Mouse (Mus musculus): Measurements from ENCODE around the gene Ngb. TPM values are rescaled to one million over a fixed set of nuclear protein-coding genes. Genes with fewer than 3 reads are reported as not detected.

The Ngb gene
- polyA plus RNA-seq, 1 experiment from 2014 or later: 0.28 TPM

DNA sequence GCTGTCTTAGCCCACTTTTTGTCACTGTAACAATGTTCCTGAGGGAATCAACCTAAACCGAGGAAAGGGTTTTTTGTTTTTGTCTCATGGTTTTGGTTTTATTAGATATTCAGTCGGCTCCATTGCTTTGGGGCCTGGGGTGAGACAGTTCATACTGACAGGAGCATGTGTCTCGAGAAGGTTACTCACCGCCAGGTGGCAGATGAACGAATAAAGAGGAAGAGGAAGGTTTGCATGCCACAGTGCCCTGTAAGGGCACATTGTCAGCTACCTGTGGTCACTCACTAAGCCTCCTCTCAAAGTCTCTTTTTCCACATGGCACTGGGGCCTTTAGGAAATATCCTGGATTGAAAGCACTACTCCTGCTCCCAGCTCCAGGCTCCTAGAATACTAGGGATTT is 31.8 kb downstream of the Ngb start:
- no peak overlapping the region for H3K4me2 ChIP-seq (ENCODE audit: low read length)
- H3K4me1 ChIP-seq (ENCODE audit: control insufficient read depth in 2 of 2, insufficient read depth in 2 of 2, low read length in 2 of 2): no peaks in the 10 kb centered on the region
- H3K9me3 ChIP-seq (ENCODE audit: control insufficient read depth, low read length): no peaks in the 10 kb centered on the region
- no peak overlapping the region for H3K4me3 ChIP-seq (ENCODE audit: control insufficient read depth in 1 of 2, insufficient read depth in 1 of 2, low read depth in 1 of 2, low read length in 2 of 2)
- no peak for ATAC-seq (ENCODE audit: insufficient number of reproducible peaks, insufficient read depth, low FRiP score, low read depth)
- no peaks in the 10 kb centered on the region for H3K27me3 ChIP-seq (ENCODE audit: control insufficient read depth, insufficient read depth, low read length)
- H3K9ac ChIP-seq (ENCODE audit: low read length): no peak overlapping the region
- WGBS: 67% methylated on average over 5 of the region's 5 CpGs
- no peak overlapping the region for H3K27ac ChIP-seq (replicated peaks in 1 of 2; ENCODE audit: control insufficient read depth in 1 of 2, insufficient read depth in 1 of 2, low read depth in 2 of 2, low read length in 2 of 2)
- no peaks in the 10 kb centered on the region for H3K36me3 ChIP-seq (ENCODE audit: control insufficient read depth, insufficient read depth, low read length)

GRCm38 (mm10) chr12:87066429-87066828 is 35.9 kb downstream of the Ngb start:
- Histone ChIP-seq H3K36me3 (ENCODE audit: control insufficient read depth, insufficient read depth, low read length) (no peaks in the 10 kb centered on the region), H3K27ac (replicated peaks in 1 of 2; ENCODE audit: control insufficient read depth in 1 of 2, insufficient read depth in 1 of 2, low read depth in 2 of 2, low read length in 2 of 2) (no peak overlapping the region), H3K9ac (ENCODE audit: low read length) (no peak overlapping the region), H3K9me3 (ENCODE audit: control insufficient read depth, low read length) (no peaks in the 10 kb centered on the region), H3K4me2 (ENCODE audit: low read length) (no peak overlapping the region), H3K27me3 (ENCODE audit: control insufficient read depth, insufficient read depth, low read length) (no peaks in the 10 kb centered on the region), H3K4me3 (ENCODE audit: control insufficient read depth in 1 of 2, insufficient read depth in 1 of 2, low read depth in 1 of 2, low read length in 2 of 2) (no peak overlapping the region), H3K4me1 (ENCODE audit: control insufficient read depth in 2 of 2, insufficient read depth in 2 of 2, low read length in 2 of 2) (no peaks in the 10 kb centered on the region)
- ATAC-seq (ENCODE audit: insufficient number of reproducible peaks, insufficient read depth, low FRiP score, low read depth): no peak
- WGBS: 77% methylated on average over 5 of the region's 5 CpGs

DNA sequence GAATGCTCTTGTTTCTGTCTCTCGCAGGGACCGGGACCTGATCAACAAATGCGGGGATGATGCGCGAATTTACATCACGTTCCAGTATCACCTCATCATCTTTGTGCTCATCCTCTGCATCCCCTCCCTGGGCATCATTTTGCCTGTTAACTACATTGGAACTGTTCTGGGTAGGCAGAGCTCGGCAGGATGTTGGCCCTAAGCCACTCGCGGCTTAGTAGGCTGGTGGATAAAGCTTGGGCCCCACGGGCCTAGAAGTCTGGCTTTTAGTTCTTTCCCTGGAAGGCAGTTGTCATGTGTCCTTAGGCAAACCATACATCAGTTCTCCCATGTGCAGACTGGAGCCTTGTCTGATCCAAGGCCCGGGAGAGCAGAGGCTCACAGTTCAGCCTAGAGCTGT is 36.9 kb downstream of the Ngb start:
- ATAC-seq (ENCODE audit: insufficient number of reproducible peaks, insufficient read depth, low FRiP score, low read depth): no peak
- Histone ChIP-seq H3K4me2 (ENCODE audit: low read length) (no peak overlapping the region), H3K4me1 (ENCODE audit: control insufficient read depth in 2 of 2, insufficient read depth in 2 of 2, low read length in 2 of 2) (no peaks in the 10 kb centered on the region), H3K27me3 (ENCODE audit: control insufficient read depth, insufficient read depth, low read length) (no peaks in the 10 kb centered on the region), H3K36me3 (ENCODE audit: control insufficient read depth, insufficient read depth, low read length) (no peaks in the 10 kb centered on the region), H3K9me3 (ENCODE audit: control insufficient read depth, low read length) (no peaks in the 10 kb centered on the region), H3K4me3 (ENCODE audit: control insufficient read depth in 1 of 2, insufficient read depth in 1 of 2, low read depth in 1 of 2, low read length in 2 of 2) (no peak overlapping the region), H3K27ac (replicated peaks in 1 of 2; ENCODE audit: control insufficient read depth in 1 of 2, insufficient read depth in 1 of 2, low read depth in 2 of 2, low read length in 2 of 2) (no peak overlapping the region), H3K9ac (ENCODE audit: low read length) (no peak overlapping the region)
- 84% methylated on average over 11 of the region's 11 CpGs for whole genome bisulfite sequencing

DNA sequence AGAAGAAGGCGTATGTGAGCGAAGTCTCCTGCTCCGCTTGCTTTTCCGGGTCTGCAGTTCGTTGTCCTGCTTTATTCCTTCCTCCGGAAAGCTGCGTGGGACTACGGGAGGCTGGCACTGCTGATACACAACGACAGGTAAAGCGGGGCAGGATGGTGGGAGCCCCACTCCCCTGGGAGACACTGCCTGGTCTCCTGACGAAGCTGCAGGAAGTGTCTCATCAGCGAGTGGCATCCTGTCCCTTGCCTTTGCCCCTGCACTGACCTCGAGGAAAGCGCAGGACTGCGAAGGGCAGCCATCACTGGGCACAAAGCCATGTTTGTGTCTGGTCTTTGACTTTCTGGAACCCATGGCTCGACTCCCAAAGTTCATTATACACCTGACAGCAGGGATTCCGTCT is 45.3 kb downstream of the Ngb start:
- Histone ChIP-seq H3K27me3 (ENCODE audit: control insufficient read depth, insufficient read depth, low read length) (peaks cover 36% of the 10 kb centered on the region), H3K9ac (ENCODE audit: low read length) (no peak overlapping the region), H3K4me2 (ENCODE audit: low read length) (no peak overlapping the region), H3K4me1 (ENCODE audit: control insufficient read depth in 2 of 2, insufficient read depth in 2 of 2, low read length in 2 of 2) (no peaks in the 10 kb centered on the region), H3K27ac (replicated peaks in 1 of 2; ENCODE audit: control insufficient read depth in 1 of 2, insufficient read depth in 1 of 2, low read depth in 2 of 2, low read length in 2 of 2) (no peak overlapping the region), H3K4me3 (ENCODE audit: control insufficient read depth in 1 of 2, insufficient read depth in 1 of 2, low read depth in 1 of 2, low read length in 2 of 2) (no peak overlapping the region), H3K9me3 (ENCODE audit: control insufficient read depth, low read length) (no peaks in the 10 kb centered on the region), H3K36me3 (ENCODE audit: control insufficient read depth, insufficient read depth, low read length) (no peaks in the 10 kb centered on the region)
- ATAC-seq (ENCODE audit: insufficient number of reproducible peaks, insufficient read depth, low FRiP score, low read depth): no peak
- 60% methylated on average over 17 of the region's 17 CpGs for WGBS

- Histone ChIP-seq H3K4me1 (ENCODE audit: control insufficient read depth in 2 of 2, insufficient read depth in 2 of 2, low read length in 2 of 2) (no peaks in the 10 kb centered on the region), H3K27me3 (ENCODE audit: control insufficient read depth, insufficient read depth, low read length) (peaks cover 36% of the 10 kb centered on the region), H3K9ac (ENCODE audit: low read length) (no peak overlapping the region), H3K9me3 (ENCODE audit: control insufficient read depth, low read length) (no peaks in the 10 kb centered on the region), H3K4me3 (ENCODE audit: control insufficient read depth in 1 of 2, insufficient read depth in 1 of 2, low read depth in 1 of 2, low read length in 2 of 2) (no peak overlapping the region), H3K36me3 (ENCODE audit: control insufficient read depth, insufficient read depth, low read length) (no peaks in the 10 kb centered on the region), H3K27ac (replicated peaks in 1 of 2; ENCODE audit: control insufficient read depth in 1 of 2, insufficient read depth in 1 of 2, low read depth in 2 of 2, low read length in 2 of 2) (no peak overlapping the region), H3K4me2 (ENCODE audit: low read length) (no peak overlapping the region)
- no peak for ATAC-seq (ENCODE audit: insufficient number of reproducible peaks, insufficient read depth, low FRiP score, low read depth)
- WGBS: 56% methylated on average over 7 of the region's 7 CpGs
These were observed 47.5 kb downstream of the Ngb start for GRCm38 (mm10) chr12:87054873-87055272.

DNA sequence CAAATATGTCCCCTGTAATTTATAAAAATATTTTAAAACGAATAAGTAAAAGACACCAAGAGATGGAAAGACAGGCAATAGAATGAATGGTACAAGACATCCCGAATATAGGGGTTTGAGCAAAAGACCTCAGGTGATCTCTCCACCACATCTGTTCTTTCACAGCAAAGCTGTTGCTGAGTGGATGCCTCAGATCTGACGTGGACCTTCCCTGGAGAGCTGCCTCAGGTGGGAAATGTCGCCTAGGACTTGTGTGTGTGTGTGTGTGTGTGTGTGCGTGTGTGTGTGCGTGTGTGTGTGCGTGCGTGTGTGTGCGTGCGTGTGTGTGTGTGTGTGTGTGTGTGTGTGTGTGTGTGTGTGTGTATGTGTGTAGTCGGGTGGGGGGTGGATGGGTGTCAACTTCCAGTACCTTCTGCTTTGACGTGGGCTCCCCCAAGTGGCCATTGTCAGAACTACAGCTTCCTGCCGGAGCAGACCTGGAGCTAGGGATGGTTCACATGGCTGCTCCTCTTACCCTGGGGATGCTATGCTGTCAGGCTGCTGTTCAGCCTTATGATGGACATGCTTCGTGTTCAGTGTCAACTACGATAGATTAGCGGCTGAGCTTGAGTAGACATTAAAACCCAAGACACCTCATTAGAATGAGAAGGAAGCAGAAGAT is 49.5 kb downstream of the Ngb start:
- no peak for ATAC-seq (ENCODE audit: insufficient number of reproducible peaks, insufficient read depth, low FRiP score, low read depth)
- Histone ChIP-seq H3K27ac (replicated peaks in 1 of 2; ENCODE audit: control insufficient read depth in 1 of 2, insufficient read depth in 1 of 2, low read depth in 2 of 2, low read length in 2 of 2) (no peak overlapping the region), H3K4me3 (ENCODE audit: control insufficient read depth in 1 of 2, insufficient read depth in 1 of 2, low read depth in 1 of 2, low read length in 2 of 2) (no peak overlapping the region), H3K9me3 (ENCODE audit: control insufficient read depth, low read length) (no peaks in the 10 kb centered on the region), H3K36me3 (ENCODE audit: control insufficient read depth, insufficient read depth, low read length) (no peaks in the 10 kb centered on the region), H3K4me1 (ENCODE audit: control insufficient read depth in 2 of 2, insufficient read depth in 2 of 2, low read length in 2 of 2) (no peaks in the 10 kb centered on the region), H3K4me2 (ENCODE audit: low read length) (no peak overlapping the region), H3K9ac (ENCODE audit: low read length) (no peak overlapping the region), H3K27me3 (ENCODE audit: control insufficient read depth, insufficient read depth, low read length) (peaks cover 36% of the 10 kb centered on the region)
- 27% methylated on average over 10 of the region's 16 CpGs for WGBS

DNA sequence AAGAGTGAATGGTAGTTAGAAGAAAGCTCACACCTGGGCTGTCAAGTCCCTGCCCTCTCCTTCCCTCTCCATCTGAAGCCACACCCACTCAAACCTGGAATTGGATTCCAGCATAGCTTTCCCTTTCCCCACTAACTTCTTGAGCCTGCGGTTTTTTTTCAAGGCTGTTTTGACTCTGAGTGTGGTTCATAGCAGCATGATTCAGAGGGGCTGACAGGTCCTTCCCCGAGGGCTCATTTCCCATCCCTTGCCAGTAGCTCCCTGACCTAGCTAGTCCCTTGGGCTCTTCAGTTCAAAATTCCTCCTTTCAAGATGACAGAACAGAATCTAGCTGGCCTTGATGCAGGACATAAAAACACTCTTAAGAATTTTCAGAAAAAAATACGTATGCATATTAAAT is 54.8 kb downstream of the Ngb start:
- Histone ChIP-seq H3K9me3 (ENCODE audit: control insufficient read depth, low read length) (no peaks in the 10 kb centered on the region), H3K4me2 (ENCODE audit: low read length) (no peak overlapping the region), H3K27me3 (ENCODE audit: control insufficient read depth, insufficient read depth, low read length) (no peaks in the 10 kb centered on the region), H3K9ac (ENCODE audit: low read length) (no peak overlapping the region), H3K36me3 (ENCODE audit: control insufficient read depth, insufficient read depth, low read length) (no peaks in the 10 kb centered on the region), H3K27ac (replicated peaks in 1 of 2; ENCODE audit: control insufficient read depth in 1 of 2, insufficient read depth in 1 of 2, low read depth in 2 of 2, low read length in 2 of 2) (no peak overlapping the region), H3K4me3 (ENCODE audit: control insufficient read depth in 1 of 2, insufficient read depth in 1 of 2, low read depth in 1 of 2, low read length in 2 of 2) (no peak overlapping the region), H3K4me1 (ENCODE audit: control insufficient read depth in 2 of 2, insufficient read depth in 2 of 2, low read length in 2 of 2) (no peaks in the 10 kb centered on the region)
- ATAC-seq (ENCODE audit: insufficient number of reproducible peaks, insufficient read depth, low FRiP score, low read depth): no peak
- WGBS: 54% methylated on average over 3 of the region's 3 CpGs
